Mouse (Mus musculus): Measurements from ENCODE around the gene 2010003K11Rik.
A peak's percentile ranks its signal among the peaks of the same experiment; 100 is the strongest.

Gene 2010003K11Rik

DNA sequence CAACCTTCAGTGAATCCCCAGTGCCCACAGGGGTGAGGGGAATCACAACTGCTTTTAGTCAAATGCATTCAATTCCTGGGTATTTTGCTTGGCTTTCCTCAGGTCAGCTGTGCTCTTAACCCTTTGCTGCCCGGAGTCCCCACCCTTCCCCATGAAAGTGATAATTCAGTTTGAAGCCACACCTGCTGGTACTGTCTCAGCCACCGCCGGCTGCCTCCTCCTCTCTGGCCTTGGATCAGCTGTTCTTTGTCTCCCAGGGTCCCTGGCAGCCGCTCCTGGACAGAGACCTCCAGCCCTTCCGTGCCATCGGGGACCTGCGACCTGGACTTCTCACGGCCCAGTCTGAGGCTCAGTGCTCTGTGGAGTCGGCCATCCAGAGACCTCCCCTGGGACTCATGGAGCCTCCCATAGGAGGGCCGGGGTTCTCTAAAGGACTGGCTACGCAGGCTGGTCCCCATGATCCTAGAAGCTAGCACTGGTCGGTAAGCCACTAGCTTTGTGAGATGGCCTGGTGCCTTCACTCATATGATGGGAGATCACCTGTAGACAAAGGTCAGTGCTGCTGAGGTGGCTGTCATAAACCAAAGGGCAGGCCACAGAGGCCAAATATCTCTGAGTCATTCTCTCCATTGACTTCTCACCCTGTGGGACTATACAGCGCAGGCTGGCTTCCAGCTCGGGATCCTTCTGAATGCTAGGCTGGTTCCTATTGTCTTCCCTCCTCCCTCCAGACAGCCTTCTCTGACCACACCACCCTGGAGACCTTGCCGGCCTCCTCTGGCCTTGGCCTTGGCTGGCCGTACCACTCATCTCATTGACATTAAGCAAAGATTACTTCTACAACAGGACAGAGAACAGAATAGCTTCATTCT lies at the start of gene 2010003K11Rik:
TSS of gene 2010003K11Rik (minus strand) at position 522 of the 872 bp plus-strand sequence.
- no peak for DNase-seq (ENCODE audit: low spot score in 2 of 2)

DNA sequence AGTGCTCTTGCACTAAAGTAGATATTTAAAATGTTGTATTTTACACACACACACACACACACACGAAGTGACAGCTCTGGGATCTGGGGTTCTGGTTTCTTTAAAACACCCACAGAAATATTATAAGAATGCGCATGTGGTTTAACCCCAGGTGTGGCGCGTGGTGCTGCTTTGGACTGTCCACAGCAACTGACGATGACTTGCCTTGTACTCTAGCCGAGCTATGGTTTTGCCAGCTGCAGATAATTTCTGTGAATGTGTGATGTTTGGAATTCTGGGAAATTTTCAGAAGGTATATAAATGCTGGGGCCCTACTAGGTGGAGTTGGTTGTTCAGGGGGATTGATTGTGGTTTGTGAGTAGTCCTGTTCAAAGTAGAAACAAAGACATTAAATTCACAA lies 49.4 kb upstream of the 2010003K11Rik start:
- no peak for DNase-seq (ENCODE audit: low spot score in 2 of 2)

DNA sequence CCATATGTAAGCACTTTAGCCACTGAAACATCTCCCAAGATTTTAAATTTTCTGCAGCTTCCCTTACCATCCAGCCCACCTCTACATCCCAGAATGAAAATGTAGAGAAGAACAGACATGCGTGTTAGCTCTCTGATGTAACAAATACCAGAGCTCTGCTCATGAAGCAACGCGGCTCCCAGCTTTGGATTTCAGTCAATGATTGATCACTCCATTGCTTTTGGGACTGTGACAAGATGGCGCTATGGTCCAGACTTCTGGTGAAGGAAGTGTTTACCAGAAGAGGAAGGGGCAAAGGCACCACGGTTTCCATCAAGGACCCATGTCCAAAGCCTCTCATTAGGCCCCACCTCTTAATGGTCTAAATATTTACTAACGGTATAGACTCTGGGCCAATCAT lies 47.5 kb upstream of the 2010003K11Rik start:
- no peak for DNase-seq (ENCODE audit: low spot score in 2 of 2)

DNA sequence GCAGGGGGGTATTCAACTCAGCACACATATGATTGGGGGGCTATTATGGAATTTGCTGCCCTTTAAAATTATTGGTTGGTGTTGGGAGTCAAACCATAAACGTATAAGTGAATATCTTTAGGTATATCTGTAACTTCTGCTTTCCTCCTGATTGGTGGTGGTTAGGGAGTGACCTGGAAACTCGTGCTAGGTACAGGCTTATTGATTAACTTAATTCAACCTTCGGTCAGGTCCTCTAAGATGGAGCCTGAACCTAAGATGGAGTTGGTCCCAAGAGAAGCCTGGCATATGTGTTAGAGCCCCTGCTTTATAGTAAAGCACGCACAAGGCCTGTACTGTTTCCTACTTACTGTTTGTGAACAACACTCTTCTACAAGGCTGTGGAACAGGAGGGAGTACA lies 46.7 kb upstream of the 2010003K11Rik start:
- DNase-seq (ENCODE audit: low spot score in 2 of 2) = no peak

DNA sequence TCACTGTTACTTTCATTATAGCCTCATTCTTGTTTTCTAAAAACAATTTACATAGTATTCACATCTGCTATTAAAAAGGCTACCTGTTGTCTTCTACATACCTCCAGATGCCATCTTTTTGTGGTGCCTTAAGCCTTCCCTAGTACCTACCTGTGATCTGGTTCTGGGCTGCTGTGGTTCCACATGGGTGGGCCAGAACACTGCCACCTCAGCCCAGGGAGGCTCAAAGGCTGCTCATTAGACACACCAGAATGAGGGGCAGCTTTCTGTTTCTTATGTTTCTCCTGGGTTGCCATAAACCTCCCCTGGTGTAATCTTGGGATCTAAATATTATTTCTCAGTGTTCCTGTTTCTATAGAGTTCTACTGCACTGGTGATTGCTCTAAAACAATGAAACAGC lies 43.7 kb upstream of the 2010003K11Rik start:
- no peak for DNase-seq (ENCODE audit: low spot score in 2 of 2)

DNA sequence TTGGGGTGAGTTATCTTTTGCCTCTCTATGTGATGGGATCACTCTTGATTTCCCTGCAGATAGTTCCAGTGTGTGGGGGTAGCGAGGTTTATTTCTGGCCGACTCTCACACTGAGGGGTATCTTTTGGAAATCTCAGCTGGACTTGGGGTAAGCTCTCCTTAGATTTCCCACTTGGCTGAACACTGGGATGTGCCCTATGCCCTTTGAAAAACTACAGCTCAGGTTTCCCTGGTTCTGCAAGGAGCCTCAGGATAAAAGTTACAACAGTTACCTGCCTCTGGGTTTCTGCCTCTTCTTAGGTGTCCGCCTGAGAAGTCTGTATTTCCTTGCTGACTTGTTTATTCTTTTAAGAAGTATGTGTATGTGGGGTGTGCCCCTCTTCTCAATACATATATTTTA lies 42.6 kb upstream of the 2010003K11Rik start:
- no peak for DNase-seq (ENCODE audit: low spot score in 2 of 2)

DNA sequence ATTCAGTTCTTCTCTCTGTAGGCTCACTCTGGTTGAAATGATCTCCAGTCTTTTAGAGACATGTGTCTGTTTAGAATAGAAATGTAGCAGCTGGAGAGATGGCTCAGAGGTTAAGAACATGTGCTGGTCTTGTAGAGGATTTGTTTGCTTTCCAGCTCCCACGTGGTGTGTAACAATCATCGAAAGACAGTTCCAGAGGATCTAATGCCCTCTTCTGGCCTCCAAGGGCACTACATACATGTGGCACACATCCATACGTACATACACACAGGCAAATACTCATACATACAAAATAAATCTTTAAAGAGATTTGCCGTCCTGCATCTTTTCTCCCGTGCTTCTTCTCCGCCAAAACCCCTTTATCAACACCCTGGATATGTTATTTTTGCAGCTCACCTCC lies 41.9 kb upstream of the 2010003K11Rik start:
- DNase-seq (ENCODE audit: low spot score in 2 of 2) = no peak

DNA sequence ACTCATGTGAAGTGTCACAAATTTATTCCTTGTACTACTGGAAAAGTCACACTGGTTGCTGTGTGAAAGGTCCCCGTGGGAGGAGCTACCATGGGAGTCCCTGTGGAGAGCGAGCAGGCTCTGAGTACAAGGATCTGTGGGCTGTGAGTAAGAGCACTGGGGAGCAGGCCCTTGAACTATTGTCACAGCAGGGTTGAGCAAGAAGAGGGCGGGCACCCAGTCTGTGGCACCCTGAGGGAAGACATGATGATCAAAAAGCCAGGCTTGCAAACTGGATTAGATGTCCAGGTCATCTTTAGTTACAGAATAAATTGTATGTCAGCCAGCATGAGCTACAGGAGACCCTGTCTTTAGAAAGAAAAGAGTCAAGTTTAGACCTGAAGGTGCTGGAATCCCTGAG lies 38.2 kb upstream of the 2010003K11Rik start:
- DNase-seq (ENCODE audit: low spot score in 2 of 2) = no peak

DNA sequence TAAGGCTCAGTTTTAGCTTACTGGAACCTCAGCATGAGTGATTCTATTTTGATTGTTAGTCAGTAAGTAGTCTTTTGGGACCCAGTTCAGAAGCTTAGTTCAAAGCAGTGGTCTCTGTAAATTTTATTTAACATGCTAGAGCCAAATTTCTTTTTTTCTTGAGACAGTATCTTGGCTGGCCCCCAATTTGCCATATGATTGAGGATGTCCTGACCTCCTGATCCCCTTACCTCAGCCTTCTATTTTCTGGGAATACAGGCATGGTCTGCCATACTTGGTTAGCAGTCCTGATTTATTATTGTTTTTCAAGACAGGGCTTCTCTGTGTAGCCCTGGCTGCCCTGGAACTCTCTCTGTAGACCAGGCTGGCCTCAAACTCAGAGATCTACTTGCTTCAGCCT lies 37.5 kb upstream of the 2010003K11Rik start:
- no peak for DNase-seq (ENCODE audit: low spot score in 2 of 2)

DNA sequence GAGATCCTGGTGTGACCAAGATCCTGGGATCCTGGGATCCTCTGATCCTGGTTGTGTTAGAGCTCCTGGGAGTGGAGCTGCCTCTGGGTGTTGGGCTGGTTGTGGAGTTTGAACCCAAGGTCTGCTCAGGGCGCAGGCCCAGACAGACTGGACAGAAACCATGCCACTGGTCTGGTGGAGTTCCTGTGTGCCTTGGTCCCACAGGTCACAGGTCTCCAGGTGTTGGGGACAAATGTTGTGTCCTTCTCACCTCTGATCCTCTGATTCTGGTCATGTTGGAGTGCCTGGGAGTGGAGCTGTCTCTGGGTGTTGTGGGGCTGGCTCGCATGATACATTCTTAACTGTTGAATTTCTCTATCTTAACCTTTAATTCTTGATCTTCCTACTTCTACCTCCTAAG lies 36.3 kb upstream of the 2010003K11Rik start:
- DNase-seq (ENCODE audit: low spot score in 2 of 2) = no peak

DNA sequence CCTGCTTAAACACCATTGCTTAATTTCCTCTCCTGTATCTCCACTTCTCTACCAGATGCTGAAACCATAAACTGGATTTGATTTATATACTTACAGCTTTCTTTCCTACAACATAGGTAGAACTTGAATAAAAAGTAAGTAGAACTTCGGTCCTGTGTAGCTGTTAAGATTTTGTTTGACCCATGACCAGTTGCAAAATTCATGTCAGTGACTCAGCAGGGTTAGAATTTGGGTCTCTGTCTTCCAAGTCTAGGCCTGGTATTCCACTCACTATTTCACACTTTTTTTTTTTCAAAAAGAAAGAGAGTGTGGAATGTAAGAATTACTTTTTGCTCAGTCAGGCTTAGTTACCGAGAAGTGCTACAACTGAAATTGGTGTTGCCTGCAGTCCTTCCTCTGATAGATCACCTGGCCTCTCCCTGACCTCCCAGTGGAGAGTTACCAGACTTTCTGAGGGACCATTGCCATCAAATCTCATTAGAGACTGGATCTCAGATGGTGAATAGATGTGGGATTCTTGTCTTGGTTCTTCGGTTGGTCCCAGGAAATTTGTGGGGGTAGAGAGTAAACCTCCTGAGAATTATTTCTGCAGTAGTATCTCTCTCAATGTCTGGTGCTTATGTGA lies 23.2 kb upstream of the 2010003K11Rik start:
- no peak for DNase-seq (ENCODE audit: low spot score in 2 of 2)

DNA sequence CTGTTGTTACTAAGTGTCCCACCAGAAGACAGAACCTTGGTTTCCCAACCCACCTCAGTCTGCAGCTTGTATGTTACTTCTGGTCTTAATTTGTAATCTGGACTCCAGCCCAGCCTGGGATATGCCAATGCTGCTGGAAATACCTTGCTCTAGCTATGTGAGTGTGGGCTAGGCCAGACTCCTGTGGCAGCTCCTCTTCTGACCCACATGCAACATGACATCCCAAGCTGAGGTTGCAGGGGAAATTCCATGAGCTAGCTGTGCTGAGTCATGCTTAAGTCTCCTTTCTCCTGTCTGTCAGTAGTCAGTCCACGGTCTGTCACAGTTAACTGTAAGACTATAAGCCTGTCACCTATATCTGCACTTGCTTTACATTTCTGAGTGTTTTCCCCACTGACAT lies 19.1 kb upstream of the 2010003K11Rik start:
- no peak for DNase-seq (ENCODE audit: low spot score in 2 of 2)

DNA sequence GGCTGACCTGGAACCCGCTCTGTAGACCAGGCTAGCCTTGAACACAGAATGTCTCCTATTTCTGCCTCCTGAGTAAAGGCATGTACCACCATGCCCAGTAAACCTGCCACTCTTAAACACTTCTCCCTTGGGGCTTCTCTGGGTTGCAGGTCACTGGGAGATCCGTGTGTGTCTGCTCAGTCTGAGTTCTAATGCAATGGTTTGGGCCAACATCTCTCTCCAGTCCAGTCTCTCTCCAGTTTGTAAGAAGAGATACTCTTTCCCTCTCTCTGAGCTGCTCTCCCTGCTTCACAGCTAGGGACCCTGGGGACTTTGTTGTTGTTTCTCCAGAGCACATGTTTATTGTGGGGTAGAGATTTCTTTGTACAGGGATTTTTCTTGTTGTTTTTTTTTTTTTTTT lies 17.9 kb upstream of the 2010003K11Rik start:
- no peak for DNase-seq (ENCODE audit: low spot score in 2 of 2)

DNA sequence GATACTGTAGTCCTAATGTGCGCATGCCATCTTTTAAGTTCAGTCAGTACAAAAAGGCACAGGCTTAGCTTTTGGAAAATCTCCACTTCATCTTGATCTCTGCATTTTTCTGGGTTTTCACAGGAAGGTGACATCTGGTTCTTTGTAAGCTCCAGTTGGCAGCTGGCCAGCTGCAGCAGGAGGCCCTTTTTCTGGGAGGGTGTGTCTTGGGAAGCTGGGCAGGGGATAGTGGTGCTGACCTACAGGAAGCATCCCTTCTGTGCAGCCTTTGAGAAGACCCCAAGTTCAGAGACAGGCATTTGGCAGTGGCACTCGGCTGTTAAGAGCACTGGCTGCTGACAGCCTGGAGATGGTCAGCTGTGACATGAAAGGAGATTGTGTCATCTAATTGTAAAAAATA lies 17.4 kb upstream of the 2010003K11Rik start:
- DNase-seq (ENCODE audit: low spot score in 2 of 2) = no peak

DNA sequence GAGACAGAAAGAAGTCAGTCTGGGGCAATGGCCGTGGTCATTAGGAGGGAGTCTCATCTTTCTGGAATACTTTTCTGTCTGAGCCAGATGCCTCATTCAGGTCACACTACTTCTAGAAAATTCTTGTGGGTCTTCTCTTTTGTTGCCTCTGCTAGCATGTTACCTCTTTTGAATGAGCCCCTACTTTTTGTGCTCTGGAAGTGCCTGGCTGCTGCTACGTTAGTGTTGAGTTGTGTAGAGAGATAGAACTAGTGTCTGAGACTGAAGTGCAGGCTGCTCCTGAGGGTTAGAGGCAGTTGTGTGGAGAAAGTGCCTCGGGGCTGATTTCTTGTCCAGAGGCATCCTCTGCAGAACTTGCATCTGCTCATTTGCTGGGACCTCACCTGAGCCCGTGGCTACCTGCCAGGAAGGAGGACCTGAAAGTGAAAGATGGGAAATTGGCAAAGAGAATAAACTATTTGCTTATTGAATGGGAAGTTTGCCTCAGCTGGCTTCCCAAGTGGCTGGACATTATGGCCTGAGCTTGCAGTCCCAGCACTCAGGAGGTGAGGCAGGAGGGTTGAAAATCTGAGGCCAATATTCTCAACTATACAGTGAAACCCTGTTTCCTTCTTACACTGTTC lies 15.0 kb upstream of the 2010003K11Rik start:
- no peak for DNase-seq (ENCODE audit: low spot score in 2 of 2)

DNA sequence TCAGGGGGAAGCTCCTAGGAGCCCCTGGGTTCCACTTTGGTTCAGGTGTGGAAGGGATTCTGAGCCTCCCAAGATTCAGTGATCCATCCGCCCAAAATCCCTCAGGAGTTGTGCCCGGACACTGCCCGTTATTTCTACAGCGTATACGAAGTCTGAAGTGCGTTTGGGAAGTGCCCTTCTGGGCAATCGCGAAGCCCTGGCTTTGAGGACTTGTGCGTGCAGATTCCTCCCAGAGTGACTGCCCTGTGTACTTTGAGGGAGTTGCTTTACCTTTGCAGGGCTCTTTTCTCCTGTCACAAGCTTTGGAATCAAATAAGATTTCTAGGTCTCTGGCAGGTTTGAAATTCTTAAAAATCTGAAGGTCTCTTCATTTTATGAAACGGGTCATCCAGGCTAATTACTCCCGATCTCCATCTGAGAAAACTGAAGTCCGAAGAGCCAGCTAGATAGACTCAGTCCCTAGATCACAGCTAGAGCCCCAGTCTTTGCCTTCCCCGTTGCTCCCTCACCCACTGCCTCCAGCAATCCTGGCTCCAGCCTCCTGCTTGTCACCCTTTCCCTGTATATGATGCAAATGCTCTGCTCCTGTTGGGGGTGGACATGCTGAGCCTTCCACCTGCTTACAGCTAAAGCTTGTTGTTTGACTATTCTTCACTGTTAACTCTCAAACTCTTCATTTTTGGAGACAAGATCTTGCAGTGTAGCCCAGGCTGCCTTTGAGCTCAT lies 12.9 kb upstream of the 2010003K11Rik start:
- DNase-seq (ENCODE audit: low spot score in 2 of 2) = no peak

DNA sequence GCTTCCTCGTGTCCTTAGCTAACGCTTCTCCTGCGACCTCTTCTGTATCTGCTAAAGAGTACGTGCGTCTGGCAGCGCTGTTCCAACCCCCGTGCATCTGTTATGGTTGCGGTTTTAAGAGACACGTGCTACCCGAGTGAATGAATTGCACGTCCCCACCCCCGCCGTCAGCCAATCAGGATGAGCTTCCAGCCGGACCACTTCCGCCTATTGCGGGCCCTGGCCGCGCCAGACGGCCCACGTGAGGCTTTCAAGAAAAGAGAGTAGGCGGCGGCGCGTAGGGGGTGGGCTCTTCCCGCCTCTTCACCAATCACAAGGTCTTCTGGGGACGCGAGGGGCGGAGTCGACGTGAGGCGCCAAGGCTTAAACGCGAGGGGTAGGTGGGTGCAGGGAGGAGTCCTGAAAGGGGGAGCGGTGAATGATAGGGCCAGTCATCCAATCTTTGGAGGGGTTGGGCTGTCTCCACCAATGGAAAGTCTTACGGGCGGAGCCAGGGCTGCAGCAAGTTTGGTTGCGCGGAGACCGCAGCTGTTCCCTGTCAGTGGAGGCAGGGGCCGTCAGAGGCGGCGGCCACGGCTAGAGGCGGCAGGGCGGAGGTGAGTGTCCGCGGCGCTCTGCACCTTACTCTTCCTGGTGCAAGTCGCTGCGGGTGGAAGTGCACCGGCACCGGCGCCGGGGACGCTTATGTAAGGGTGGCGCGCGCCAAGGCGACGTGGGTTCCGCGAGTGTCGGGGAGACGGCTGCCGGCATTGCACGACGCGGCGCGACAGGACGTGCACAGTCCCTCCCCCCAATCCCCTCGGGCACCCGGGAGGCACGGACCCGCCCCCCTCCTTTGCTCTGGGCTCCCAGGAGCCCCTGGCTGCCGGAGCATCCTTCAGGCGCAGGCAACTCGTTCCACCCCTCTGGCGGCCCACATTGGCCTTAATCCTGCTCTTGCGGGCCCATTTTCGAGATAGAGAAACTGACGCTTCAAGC lies 11.9 kb upstream of the 2010003K11Rik start, which contains the start of gene Pcx:
TSS of gene Pcx (plus strand) at position 487 of the 978 bp plus-strand sequence.
- DNase-seq (ENCODE audit: low spot score in 2 of 2) = peak; percentile 99

DNA sequence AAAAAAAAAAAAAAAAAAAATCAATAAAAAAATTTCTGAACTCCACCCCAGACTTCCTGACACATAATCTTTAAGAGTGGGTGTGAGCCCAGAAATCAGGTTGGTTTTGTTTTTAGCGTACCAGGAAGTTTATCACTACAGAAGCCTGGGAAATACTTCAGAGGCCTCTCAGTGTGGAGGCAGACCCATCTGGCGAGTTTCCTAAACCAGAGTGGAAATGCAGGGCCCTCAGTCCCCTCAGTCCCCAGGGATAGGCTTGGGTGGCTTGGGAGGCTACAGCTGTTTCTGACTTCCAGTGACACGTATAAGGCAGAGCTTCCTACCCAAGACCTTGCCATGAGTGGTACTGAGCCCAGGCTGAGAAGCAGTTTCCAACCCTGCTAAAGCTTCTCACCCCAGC lies 9.4 kb upstream of the 2010003K11Rik start:
- DNase-seq (ENCODE audit: low spot score in 2 of 2) = no peak

DNA sequence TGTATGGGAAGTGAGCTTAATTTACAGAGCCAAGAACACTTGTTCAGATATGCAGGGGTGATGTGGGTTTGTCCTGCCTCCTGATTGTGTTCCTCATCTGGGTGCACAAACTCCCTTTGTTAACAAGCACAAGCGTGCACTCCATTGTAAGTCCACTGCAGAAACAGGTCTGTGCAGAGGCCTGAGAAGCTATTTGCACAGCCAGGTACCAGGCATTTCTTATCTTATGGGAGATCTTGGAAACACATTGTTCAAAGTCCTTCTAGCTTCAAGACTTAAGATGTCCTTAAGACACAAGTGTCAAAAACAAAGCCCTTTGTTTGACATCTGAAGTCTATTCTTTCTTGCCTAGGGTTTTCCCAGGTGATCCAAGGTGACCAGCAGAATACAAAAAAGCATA lies 6.4 kb upstream of the 2010003K11Rik start:
- no peak for DNase-seq (ENCODE audit: low spot score in 2 of 2)

DNA sequence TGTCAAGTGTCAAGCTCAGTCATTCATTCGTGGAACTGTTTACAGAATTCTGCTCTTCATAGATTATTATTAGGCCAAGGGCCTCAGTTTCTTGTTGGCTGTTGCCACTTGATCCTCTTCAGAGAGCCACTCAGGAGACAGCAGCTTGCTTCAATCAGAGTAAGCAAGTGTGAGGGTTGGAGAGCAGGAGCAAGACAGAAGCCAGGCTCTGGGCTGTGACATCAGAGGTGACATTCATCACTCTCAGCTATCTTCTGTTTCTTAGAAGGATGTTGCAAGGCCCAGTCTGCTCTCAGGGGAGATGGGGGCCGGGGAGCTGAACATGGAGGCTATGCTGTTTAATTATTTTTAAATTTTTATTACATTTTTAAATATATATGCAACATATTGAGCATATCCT lies 4.3 kb upstream of the 2010003K11Rik start:
- DNase-seq (ENCODE audit: low spot score in 2 of 2) = no peak

All from heart, adult 9 months (tissue).